Mouse (Mus musculus): ENCODE data around the gene 9430015G10Rik. TPM values are rescaled to one million over a fixed set of nuclear protein-coding genes. Genes with fewer than 3 reads are reported as not detected.

Gene 9430015G10Rik
- polyA plus RNA-seq (2014; fragmentation: Nextera tagmentation; extraction: Ambion mirVana), result 35.9 and 38.4 TPM in 2 replicates

DNA sequence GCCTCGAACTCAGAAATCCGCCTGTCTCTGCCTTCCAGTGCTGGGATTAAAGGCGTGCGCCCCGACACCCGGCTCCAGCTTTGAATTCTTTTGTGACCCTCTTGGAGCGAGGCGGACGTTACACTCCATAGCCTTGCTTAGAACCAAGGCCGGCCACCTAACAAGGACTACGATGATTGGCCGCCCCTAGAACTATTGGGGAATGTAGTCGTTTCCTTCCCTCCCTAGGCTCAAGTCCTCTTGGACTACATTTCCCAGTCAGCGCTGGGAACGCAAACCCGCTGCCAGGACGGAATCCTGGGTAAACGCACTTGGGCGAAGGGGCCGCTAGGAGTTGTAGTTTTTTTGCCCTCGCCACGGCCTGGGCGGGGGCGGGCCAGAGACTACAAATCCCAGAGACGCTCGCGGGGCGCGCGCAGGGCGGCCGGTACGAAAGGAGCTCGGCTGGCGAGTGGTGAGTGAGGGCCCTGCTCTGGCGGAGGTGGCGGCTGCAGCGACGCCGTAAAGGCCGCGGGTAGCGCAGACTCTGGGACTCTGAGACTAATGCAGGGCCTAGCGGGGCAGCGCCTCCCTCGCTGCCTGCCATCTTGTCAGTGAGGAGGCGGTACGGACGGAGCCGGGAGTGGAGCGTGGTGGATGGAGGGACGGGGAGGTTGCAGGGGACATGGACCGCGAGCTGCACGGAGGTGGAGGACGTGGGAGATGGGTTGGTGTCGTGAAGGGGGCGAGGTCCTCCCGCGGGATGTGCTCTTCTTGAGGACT, at the start of gene 9430015G10Rik:
9430015G10Rik (plus strand) TSS at position 413 of the 762 bp plus-strand sequence.
- no peaks in the 10 kb centered on the region for H3K9me3 ChIP-seq (ENCODE audit: control insufficient read depth, low read depth, low read length)
- peak within 1 kb of the TSS; percentile 90 for H3K27ac ChIP-seq (ENCODE audit: low read length)
- peak; percentile 97 for ATAC-seq (ENCODE audit: insufficient number of reproducible peaks, insufficient read depth, low FRiP score, low read depth)
- no peaks in the 10 kb centered on the region for H3K36me3 ChIP-seq (ENCODE audit: control insufficient read depth, insufficient read depth, low read length)
- under 1% methylated on average over 60 of the region's 60 CpGs for WGBS
- H3K4me2 ChIP-seq (replicated peaks; ENCODE audit: low read depth, low read length), result peak within 1 kb of the TSS; percentile 58
- H3K9ac ChIP-seq (replicated peaks; ENCODE audit: low read depth, low read length), result peak within 1 kb of the TSS; percentile 79
- H3K4me1 ChIP-seq (ENCODE audit: control insufficient read depth, insufficient read depth, low read length), result no peaks in the 10 kb centered on the region
- no peaks in the 10 kb centered on the region for H3K27me3 ChIP-seq (ENCODE audit: control insufficient read depth, insufficient read depth, low read length)
- H3K4me3 ChIP-seq (ENCODE audit: low read depth, low read length), result peak within 1 kb of the TSS; percentile 87

DNA sequence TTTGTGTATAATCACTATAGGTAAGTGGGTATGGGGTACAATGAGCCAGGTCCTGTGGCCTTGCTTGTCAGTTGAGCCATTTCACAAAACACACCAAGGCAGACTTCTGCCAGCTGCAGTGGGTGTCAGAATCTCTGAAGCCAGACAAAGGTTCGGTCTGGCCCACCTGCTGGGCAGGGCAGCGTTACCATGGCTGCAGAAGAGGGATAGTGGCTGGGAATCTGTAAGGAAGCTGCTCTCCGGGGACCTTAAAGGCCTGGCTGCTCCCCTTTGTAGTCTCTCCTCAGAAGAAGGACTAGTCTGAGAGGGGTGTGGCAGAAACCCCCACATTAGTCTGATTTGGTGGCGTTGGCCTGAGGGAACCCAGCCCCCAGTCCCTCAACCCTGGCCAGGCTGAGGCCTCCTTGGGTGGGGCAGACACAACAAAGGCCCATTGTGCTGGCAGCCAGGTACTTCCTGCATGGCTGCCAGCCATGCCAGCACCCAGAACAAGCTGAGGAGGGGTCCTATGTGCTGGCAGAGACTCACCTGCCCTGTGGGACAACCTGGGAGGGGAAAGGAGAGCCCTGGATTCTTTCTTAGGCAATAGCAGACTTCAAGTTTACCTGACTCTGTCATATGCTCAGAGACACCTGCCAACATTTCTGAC, 45.8 kb upstream of the 9430015G10Rik start:
- no peaks in the 10 kb centered on the region for H3K36me3 ChIP-seq (ENCODE audit: control insufficient read depth, insufficient read depth, low read length)
- WGBS, result 19% methylated on average over 4 of the region's 4 CpGs
- H3K4me2 ChIP-seq (replicated peaks; ENCODE audit: low read depth, low read length), result no peak overlapping the region
- ATAC-seq (ENCODE audit: insufficient number of reproducible peaks, insufficient read depth, low FRiP score, low read depth), result 0 out of 2 replicates have a peak, but pooled peaks have one; percentile 20
- H3K4me3 ChIP-seq (ENCODE audit: low read depth, low read length), result no peak overlapping the region
- H3K27ac ChIP-seq (ENCODE audit: low read length), result peak overlapping the region; percentile 77
- H3K9me3 ChIP-seq (ENCODE audit: control insufficient read depth, low read depth, low read length), result no peaks in the 10 kb centered on the region
- H3K4me1 ChIP-seq (ENCODE audit: control insufficient read depth, insufficient read depth, low read length), result 0 out of 2 replicates have a peak, but pooled peaks cover 7% of the 10 kb centered on the region
- no peak overlapping the region for H3K9ac ChIP-seq (replicated peaks; ENCODE audit: low read depth, low read length)
- no peaks in the 10 kb centered on the region for H3K27me3 ChIP-seq (ENCODE audit: control insufficient read depth, insufficient read depth, low read length)

DNA sequence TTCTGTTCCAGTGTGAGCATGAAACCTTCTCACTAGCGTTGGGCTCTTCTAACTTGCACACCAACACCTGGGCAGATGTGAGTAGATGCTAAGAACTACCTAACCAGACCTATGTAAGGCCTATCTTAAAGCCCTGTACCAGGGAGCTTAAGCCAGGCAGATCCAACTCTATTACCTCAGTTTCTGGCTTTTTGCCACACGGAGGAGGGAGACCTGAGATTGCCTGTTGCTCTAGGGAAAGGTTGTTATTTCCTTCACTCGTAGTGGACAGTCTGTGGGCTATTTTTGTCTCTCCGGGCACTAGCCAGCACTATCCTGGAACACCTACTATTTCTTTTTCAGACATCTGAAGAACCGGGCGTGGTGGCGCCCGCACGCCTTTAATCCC, 45.3 kb upstream of the 9430015G10Rik start:
- Histone ChIP-seq H3K9me3 (ENCODE audit: control insufficient read depth, low read depth, low read length) (no peaks in the 10 kb centered on the region), H3K36me3 (ENCODE audit: control insufficient read depth, insufficient read depth, low read length) (no peaks in the 10 kb centered on the region), H3K27ac (ENCODE audit: low read length) (peak overlapping the region; percentile 77), H3K9ac (replicated peaks; ENCODE audit: low read depth, low read length) (no peak overlapping the region), H3K4me3 (ENCODE audit: low read depth, low read length) (no peak overlapping the region), H3K4me2 (replicated peaks; ENCODE audit: low read depth, low read length) (no peak overlapping the region), H3K27me3 (ENCODE audit: control insufficient read depth, insufficient read depth, low read length) (no peaks in the 10 kb centered on the region), H3K4me1 (ENCODE audit: control insufficient read depth, insufficient read depth, low read length) (0 out of 2 replicates have a peak, but pooled peaks cover 7% of the 10 kb centered on the region)
- no peak for ATAC-seq (ENCODE audit: insufficient number of reproducible peaks, insufficient read depth, low FRiP score, low read depth)
- 77% methylated on average over 9 of the region's 9 CpGs for WGBS

DNA sequence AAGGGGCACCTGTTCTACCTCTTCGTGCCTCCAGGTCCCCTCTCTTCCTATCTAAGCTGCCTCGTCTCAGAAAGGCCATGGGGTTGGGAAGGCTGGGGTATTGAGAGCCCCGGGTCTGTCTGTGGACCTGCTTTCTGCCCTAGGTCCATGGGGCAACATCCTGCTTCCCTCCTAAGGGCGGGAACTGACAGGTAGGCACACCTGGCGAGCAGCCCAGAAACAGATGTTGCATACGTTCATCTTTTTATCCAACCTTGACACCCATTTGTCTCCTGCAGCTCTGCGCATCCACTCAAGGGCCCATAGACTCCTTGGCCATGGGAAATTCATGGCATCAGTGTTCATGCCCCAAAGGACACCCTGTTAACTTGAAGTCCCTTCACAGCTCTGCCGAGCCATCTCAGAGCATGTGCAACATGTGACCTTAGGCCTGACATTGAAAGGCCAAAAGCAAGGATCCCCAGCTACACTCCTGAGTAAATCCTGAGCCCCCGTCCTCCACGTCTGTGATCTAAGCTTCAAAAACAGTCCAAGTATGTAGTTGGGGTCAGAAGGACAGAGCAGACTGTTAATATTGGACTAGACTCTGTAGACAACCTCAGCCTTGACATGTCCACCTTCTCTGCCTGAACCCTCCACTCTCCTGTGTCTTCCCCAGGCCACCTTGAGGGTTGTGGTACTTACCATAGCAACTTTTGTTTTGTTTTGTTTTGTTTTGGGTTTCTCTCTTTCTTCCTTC, 44.5 kb upstream of the 9430015G10Rik start:
- H3K27me3 ChIP-seq (ENCODE audit: control insufficient read depth, insufficient read depth, low read length), result no peaks in the 10 kb centered on the region
- ATAC-seq (ENCODE audit: insufficient number of reproducible peaks, insufficient read depth, low FRiP score, low read depth), result no peak
- no peaks in the 10 kb centered on the region for H3K36me3 ChIP-seq (ENCODE audit: control insufficient read depth, insufficient read depth, low read length)
- no peak overlapping the region for H3K9ac ChIP-seq (replicated peaks; ENCODE audit: low read depth, low read length)
- no peak overlapping the region for H3K27ac ChIP-seq (ENCODE audit: low read length)
- 84% methylated on average over 10 of the region's 10 CpGs for WGBS
- no peaks in the 10 kb centered on the region for H3K9me3 ChIP-seq (ENCODE audit: control insufficient read depth, low read depth, low read length)
- H3K4me1 ChIP-seq (ENCODE audit: control insufficient read depth, insufficient read depth, low read length), result 0 out of 2 replicates have a peak, but pooled peaks cover 7% of the 10 kb centered on the region
- no peak overlapping the region for H3K4me3 ChIP-seq (ENCODE audit: low read depth, low read length)
- H3K4me2 ChIP-seq (replicated peaks; ENCODE audit: low read depth, low read length), result no peak overlapping the region

DNA sequence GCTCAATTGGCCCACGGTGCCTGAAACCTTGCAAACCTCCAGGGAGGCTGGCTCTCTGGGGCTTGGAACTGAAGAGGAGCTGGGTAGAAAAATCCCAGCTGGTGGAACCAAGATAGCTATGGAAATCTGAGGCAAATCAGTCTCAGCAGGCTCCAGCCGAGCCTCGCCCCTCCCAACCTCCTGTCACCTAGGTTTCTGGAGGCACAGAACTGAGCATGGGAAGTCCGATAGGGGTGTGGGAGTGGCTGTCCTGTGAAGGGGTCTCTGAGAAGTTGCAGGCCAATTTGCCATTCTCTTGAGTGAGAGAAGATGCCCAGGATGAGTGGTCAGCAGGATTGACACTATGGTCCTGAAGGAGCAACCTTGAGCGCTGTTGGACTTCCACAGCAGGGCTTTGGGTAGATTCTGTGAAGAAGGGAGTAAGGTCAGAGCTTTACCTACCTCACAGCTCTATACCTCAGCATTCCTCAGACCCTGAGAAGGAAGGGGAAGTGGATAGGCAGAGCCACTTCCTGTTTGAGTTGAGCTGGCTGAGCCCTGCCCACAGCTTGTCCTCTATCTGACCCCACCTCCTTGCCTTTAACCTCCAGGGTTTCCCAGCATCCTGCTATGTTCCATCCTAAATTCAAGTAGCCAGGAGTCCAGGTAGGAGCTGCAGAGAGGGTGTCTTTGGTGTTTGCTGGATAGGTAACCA, 42.4 kb upstream of the 9430015G10Rik start:
- Histone ChIP-seq H3K4me2 (replicated peaks; ENCODE audit: low read depth, low read length) (no peak overlapping the region), H3K27ac (ENCODE audit: low read length) (no peak overlapping the region)
- ATAC-seq (ENCODE audit: insufficient number of reproducible peaks, insufficient read depth, low FRiP score, low read depth), result no peak

DNA sequence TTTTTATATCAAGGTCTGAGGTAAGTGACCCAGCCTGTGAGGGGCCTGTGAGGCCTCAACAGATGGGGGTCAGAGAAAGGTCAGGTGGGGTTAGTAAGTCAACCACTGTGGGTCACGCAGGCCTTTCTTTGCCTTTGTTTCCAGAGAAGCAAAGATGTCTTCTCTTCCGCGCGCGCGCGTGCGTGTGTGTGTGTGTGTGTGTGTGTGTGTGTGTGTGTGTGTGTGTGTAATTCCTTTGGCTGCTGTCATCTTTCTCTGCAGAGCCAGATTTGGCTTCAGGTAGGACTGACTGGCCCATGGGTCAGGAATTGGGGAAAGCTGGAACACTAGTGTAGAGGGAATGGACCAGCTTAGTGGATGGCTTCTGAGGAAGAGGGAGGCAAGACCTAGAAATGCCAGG, 40.1 kb upstream of the 9430015G10Rik start:
- no peak overlapping the region for H3K4me3 ChIP-seq (ENCODE audit: low read depth, low read length)
- 0 out of 2 replicates have a peak, but pooled peaks cover 7% of the 10 kb centered on the region for H3K4me1 ChIP-seq (ENCODE audit: control insufficient read depth, insufficient read depth, low read length)
- no peak overlapping the region for H3K4me2 ChIP-seq (replicated peaks; ENCODE audit: low read depth, low read length)
- H3K27me3 ChIP-seq (ENCODE audit: control insufficient read depth, insufficient read depth, low read length), result no peaks in the 10 kb centered on the region
- no peak for ATAC-seq (ENCODE audit: insufficient number of reproducible peaks, insufficient read depth, low FRiP score, low read depth)
- 81% methylated on average over 8 of the region's 8 CpGs for WGBS
- no peak overlapping the region for H3K9ac ChIP-seq (replicated peaks; ENCODE audit: low read depth, low read length)
- H3K9me3 ChIP-seq (ENCODE audit: control insufficient read depth, low read depth, low read length), result no peaks in the 10 kb centered on the region
- no peaks in the 10 kb centered on the region for H3K36me3 ChIP-seq (ENCODE audit: control insufficient read depth, insufficient read depth, low read length)
- no peak overlapping the region for H3K27ac ChIP-seq (ENCODE audit: low read length)

More for the DNA sequence above, 42.4 kb upstream of the 9430015G10Rik start:
- Histone ChIP-seq H3K4me1 (ENCODE audit: control insufficient read depth, insufficient read depth, low read length) (0 out of 2 replicates have a peak, but pooled peaks cover 7% of the 10 kb centered on the region), H3K27me3 (ENCODE audit: control insufficient read depth, insufficient read depth, low read length) (no peaks in the 10 kb centered on the region), H3K36me3 (ENCODE audit: control insufficient read depth, insufficient read depth, low read length) (no peaks in the 10 kb centered on the region), H3K9ac (replicated peaks; ENCODE audit: low read depth, low read length) (no peak overlapping the region), H3K9me3 (ENCODE audit: control insufficient read depth, low read depth, low read length) (no peaks in the 10 kb centered on the region), H3K4me3 (ENCODE audit: low read depth, low read length) (no peak overlapping the region)
- 48% methylated on average over 5 of the region's 5 CpGs for WGBS

DNA sequence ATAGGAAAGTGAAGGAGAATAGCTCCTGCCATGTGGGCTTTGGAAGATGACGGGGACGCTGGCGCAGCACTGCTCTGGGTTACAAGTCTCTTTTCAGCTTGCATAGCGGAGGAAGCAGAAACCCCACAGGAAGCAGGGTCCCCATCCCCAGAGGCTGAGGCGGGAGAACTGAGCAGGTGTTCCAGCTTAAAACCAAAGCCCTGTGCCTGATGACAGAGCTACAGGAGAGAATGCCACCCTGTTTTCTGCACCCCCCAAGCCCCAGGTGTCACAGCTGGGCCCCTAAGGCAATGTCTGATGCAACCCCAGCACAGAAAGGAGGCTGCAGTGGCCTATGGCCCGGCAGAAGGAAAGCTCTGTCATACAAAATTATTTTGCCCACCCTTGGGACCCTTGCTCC, 39.5 kb upstream of the 9430015G10Rik start:
- Histone ChIP-seq H3K36me3 (ENCODE audit: control insufficient read depth, insufficient read depth, low read length) (no peaks in the 10 kb centered on the region), H3K27ac (ENCODE audit: low read length) (0 out of 2 replicates have a peak overlapping the region, but pooled peaks have one; percentile 0), H3K9me3 (ENCODE audit: control insufficient read depth, low read depth, low read length) (no peaks in the 10 kb centered on the region), H3K4me1 (ENCODE audit: control insufficient read depth, insufficient read depth, low read length) (0 out of 2 replicates have a peak, but pooled peaks cover 7% of the 10 kb centered on the region), H3K4me2 (replicated peaks; ENCODE audit: low read depth, low read length) (no peak overlapping the region), H3K4me3 (ENCODE audit: low read depth, low read length) (no peak overlapping the region), H3K27me3 (ENCODE audit: control insufficient read depth, insufficient read depth, low read length) (no peaks in the 10 kb centered on the region), H3K9ac (replicated peaks; ENCODE audit: low read depth, low read length) (no peak overlapping the region)
- ATAC-seq (ENCODE audit: insufficient number of reproducible peaks, insufficient read depth, low FRiP score, low read depth), result no peak
- 65% methylated on average over 6 of the region's 6 CpGs for WGBS

DNA sequence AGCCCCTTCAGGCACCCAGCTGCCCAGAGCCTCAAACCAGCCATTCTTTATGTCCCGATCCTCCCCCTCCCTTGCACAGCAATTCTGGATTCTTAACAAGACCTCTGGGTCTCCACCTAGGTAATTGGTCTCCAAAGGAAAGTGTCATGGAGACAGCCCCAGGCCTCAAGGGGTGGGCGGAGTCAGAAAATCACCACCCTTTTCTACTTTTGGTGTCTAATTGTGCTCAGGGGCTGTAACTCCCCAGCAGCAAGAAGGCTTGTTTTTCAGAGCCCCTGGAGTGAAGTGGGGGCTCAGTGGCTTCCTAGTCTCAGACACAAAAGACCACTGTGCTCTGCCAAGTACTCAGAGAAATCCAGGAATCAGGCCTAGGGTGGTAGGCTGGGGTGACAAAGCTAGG, 39.1 kb upstream of the 9430015G10Rik start:
- H3K4me2 ChIP-seq (replicated peaks; ENCODE audit: low read depth, low read length), result no peak overlapping the region
- H3K4me1 ChIP-seq (ENCODE audit: control insufficient read depth, insufficient read depth, low read length), result 0 out of 2 replicates have a peak, but pooled peaks cover 7% of the 10 kb centered on the region
- WGBS, result 69% methylated on average over 2 of the region's 2 CpGs
- no peaks in the 10 kb centered on the region for H3K9me3 ChIP-seq (ENCODE audit: control insufficient read depth, low read depth, low read length)
- H3K36me3 ChIP-seq (ENCODE audit: control insufficient read depth, insufficient read depth, low read length), result no peaks in the 10 kb centered on the region
- no peaks in the 10 kb centered on the region for H3K27me3 ChIP-seq (ENCODE audit: control insufficient read depth, insufficient read depth, low read length)
- H3K27ac ChIP-seq (ENCODE audit: low read length), result 0 out of 2 replicates have a peak overlapping the region, but pooled peaks have one; percentile 0
- no peak overlapping the region for H3K4me3 ChIP-seq (ENCODE audit: low read depth, low read length)
- H3K9ac ChIP-seq (replicated peaks; ENCODE audit: low read depth, low read length), result no peak overlapping the region
- ATAC-seq (ENCODE audit: insufficient number of reproducible peaks, insufficient read depth, low FRiP score, low read depth), result no peak

All from stomach, embryonic 14.5 days (tissue).